In the genomic region with DNA sequence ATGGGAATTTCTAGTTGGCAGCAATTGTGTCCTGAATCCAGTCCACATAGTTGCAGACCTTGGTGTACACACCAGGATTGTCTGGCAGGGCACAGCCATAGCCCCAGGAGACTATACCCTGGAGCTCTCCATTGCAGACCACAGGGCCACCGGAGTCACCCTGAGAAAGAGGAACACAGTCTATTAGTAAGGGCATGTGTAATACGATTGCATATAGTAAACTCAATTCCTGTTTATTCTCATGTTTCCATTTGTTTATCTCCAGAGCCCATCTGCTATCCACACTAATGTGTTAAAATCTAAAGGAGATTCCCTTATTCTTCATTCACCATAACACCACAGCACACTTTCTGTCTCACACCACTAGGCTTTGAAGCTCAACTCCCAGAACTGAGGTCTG, we compare ENCODE assay signal across 15 mouse cellular contexts. TPM values are rescaled to one million over a fixed set of nuclear protein-coding genes. Genes with fewer than 3 reads are reported as not detected.
"Had no signal": no experiment of that assay in that cellular context is flagged by ENCODE, and none has a peak within 500 bp of the region (broad histone marks: within the 10 kb centered on the region; RNA-seq: fewer than 3 reads in every experiment).

No protein-coding gene starts in this region.

RNA-seq across cellular contexts. Expression of gene Gm10334, which starts 3.7 kb away (rescaled TPM):
- total RNA-seq: heart, postnatal 10 days; heart, postnatal 14 days; heart, postnatal 25 days; heart, postnatal 36 days; heart, postnatal 4 days; hematopoietic stem cell, adult 5-6 weeks; hindbrain, postnatal 0 days; layer of hippocampus, adult 18-20 months; layer of hippocampus, adult 2 months; layer of hippocampus, adult 8-10 months; layer of hippocampus, postnatal 10 days; layer of hippocampus, postnatal 14 days; layer of hippocampus, postnatal 25 days; layer of hippocampus, postnatal 36 days had no signal

RNA-seq across cellular contexts. Expression of gene Prss1, which starts 16.5 kb away (rescaled TPM):
- total RNA-seq: heart, postnatal 10 days; heart, postnatal 14 days; heart, postnatal 25 days; heart, postnatal 36 days; heart, postnatal 4 days; hematopoietic stem cell, adult 5-6 weeks; hindbrain, postnatal 0 days; layer of hippocampus, adult 18-20 months; layer of hippocampus, adult 2 months; layer of hippocampus, adult 8-10 months; layer of hippocampus, postnatal 10 days; layer of hippocampus, postnatal 14 days; layer of hippocampus, postnatal 25 days; layer of hippocampus, postnatal 36 days; left cerebral cortex, adult 18-20 months had no signal

RNA-seq across cellular contexts. Expression of gene Gm5771, which starts 50.1 kb away (rescaled TPM):
- total RNA-seq: heart, postnatal 10 days; heart, postnatal 14 days; heart, postnatal 25 days; heart, postnatal 36 days; heart, postnatal 4 days; hematopoietic stem cell, adult 5-6 weeks; hindbrain, postnatal 0 days; layer of hippocampus, adult 18-20 months; layer of hippocampus, adult 2 months; layer of hippocampus, adult 8-10 months; layer of hippocampus, postnatal 10 days; layer of hippocampus, postnatal 14 days; layer of hippocampus, postnatal 25 days; layer of hippocampus, postnatal 36 days; left cerebral cortex, adult 18-20 months had no signal
